Mouse (Mus musculus) ES-Bruce4 (cell line): Measurements from ENCODE around the gene Hist1h4k.

Experiments used
- CTCF ChIP-seq: IDR thresholded peaks from one replicate; pipeline ENCODE4 v1.8.1; 2011; ENCODE audit warnings: low read depth, low read length
- EP300 ChIP-seq: IDR thresholded peaks from 2 replicates; pipeline ENCODE4 v1.6.1; 2011; ENCODE audit warnings: low read depth, low read length; ENCODE audit not compliant: insufficient read depth
- POLR2A ChIP-seq: IDR thresholded peaks from one replicate; pipeline ENCODE4 v1.8.1; 2011; ENCODE audit warnings: low read length; ENCODE audit not compliant: insufficient read depth

- peak; percentile 80 for TF ChIP-seq POLR2A
- TF ChIP-seq CTCF: no peak
- TF ChIP-seq EP300: no peak
Observed at GRCm38 (mm10) chr13:21718381-21719080, 31.8 kb downstream of the Hist1h4k start.
